Mouse (Mus musculus): ENCODE data around the gene Rnf20. TPM values are rescaled to one million over a fixed set of nuclear protein-coding genes. Genes with fewer than 3 reads are reported as not detected.
"Not testable (repeated sequence)": the region's sequence is repeated elsewhere in the genome, so short reads cannot be mapped to it uniquely, and the experiment has no call there.

Rnf20 gene
- 111 and 139 TPM in 2 replicates for total RNA-seq (2017)

DNA sequence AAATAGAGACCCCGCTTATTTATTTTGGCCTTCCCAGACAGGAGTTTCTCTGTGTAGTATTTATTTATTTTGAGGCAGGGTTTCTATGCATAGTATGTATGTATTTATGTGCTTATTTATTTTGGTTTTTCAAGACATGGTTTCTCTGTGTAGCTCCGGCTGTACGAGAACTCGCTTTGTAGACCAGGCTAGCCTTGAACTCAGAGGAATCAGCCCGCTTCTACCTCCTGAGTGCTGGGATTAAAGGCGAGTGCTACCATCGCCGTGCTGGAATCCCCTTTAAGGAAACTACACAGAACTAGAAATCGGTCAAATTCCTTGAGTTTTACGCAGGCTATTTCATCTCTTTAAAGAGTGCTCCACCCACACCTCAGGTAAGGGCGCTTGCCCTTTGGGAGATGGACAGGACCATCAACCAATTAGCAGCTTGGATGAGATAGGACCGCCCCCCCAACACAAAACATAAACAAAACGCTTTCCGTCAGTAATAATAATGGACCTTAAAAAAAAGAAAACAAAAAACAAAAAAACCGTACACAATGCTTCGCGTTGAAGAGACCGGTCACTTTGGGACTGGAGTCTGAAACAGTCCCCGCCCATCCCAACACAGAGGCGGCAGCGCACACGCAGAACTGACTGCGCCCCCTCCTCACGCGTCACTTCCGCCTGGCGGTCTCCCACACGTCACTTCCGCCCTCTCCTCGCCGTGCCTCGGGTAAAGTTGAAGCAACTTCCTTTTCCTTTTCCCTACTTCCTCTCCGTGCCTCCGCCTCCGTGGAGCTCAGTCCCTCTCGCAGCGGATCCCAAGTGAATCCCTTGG, at the start of gene Rnf20:
Gene Rnf20 (plus strand): TSS at position 688 of the 820 bp plus-strand sequence.
- peak; percentile 92 for ATAC-seq (replicated peaks; ENCODE audit: low read depth, poor library complexity, severe bottlenecking)

DNA sequence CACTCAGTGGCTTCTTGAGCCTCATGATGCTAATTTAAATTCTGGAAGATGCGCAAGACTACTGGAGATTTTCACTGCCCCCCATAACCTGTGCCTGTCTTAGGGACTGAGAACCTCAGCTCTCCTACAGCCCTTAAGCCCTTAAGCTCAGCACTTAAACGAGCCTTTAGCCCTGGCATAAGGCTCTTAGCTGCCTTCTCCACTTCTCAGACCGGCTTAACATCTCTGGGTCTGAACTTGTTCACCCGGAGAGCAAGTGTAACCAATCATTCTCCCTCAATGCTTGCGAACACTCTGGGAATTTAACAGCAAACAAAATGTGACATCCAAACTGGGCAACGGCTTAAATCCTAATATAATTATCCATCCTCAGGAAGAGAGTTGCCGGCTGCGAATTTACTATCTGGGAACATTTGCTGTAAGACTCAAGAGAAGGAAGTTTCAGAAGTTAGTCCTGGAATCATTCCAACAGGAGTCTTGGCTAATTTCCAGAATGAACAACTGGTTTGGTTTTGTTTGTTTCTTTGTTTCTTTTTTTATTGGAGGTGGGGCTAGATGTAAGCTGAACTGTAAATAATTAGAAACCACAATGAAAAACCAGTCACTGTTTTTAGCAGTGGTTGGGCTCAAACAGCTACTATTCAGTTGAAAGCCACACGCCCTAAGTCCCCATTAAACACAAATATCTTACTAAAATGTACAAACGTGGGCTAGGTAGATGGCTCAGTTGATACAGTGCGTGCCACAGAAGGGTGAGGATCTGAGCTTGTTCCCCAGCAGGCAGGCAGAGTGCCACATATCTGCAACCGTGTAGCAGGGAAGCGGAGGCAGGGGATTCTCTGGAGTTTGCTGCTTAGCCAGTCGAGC, 47.6 kb upstream of the Rnf20 start:
- ATAC-seq (replicated peaks; ENCODE audit: low read depth, poor library complexity, severe bottlenecking) = no peak

DNA sequence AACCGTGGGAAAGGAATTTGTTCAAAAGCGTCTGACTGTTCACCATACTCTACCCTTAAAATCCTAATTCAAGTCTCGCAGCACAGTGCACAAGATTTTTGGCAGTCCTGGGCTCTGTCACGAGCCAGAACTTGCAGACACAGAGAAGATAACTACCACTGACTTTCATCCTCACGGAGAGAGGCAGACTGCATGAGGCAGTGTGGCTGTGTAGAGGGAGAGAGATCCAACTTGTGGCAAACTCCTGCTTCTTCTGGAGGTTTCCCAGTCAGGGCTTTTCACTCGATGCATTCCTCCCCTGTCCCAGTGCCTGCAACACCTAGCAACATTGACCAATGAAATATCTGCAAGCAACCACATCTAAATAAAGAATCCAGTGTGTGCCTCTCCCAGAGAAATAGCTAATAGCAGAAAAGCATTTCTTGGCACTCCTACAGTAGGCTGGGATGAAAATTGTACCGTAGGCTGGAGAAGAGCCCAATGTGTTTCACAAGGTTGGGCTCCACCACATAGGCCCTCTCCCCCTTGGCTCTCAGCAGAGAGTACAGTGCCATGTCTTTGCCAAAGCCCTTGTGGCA, 46.2 kb upstream of the Rnf20 start:
- no peak for ATAC-seq (replicated peaks; ENCODE audit: low read depth, poor library complexity, severe bottlenecking)

DNA sequence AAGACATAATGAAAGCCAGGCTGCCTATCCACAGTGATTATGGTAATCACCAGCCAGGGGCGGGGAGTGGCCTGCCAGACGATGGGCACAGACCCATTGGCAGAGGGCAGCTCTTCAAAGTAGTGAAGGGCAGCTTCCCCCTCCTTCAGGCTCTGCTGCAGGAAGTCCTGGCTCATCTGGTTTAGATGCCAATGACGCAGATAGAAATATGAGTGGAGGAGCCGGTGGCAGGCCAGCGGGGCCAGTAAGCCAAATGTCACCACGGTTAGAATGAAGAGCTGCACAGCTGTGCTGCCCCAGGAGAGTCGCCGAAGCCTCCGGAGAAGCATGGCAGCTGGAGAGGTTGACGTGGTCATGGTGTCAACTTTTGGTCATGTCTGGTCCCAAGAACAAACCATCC, 45.0 kb upstream of the Rnf20 start:
- no peak for ATAC-seq (replicated peaks; ENCODE audit: low read depth, poor library complexity, severe bottlenecking)

DNA sequence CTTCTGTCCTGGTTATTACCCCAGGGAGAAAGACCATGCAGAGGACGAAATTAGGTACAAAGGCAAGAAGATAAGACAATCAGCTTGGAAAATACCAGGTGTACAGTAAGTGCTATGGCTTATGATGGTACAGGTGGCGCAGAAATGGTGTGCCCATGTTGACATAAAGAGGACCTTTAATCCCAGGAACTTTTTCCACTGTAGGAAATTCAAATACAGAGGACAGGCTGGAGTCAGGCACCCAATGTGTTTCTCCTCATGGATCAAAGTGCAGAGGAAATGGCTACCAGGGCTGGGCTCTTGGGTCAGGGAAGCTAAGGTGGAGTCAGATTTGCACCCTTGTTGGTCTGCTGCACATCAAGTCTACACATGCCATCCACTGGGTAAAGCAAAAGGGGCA, 41.7 kb upstream of the Rnf20 start:
- no peak for ATAC-seq (replicated peaks; ENCODE audit: low read depth, poor library complexity, severe bottlenecking)

DNA sequence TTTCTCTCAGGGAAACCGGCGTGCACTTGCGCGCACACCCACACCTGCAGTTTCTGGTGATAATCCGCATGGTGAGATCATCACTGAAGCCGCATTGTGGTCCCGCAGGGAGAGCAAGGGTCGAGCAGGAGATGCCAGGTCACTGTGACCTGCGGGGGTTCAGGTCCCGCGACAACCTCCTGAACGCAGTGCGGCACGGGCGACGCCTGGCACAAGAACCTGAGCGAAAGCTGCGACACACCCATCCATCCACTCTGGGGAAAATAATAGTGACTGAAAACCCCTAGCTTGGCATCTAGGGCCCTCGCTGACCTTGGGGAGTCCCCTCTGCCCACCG, 35.0 kb upstream of the Rnf20 start:
- peak; percentile 44 for ATAC-seq (replicated peaks; ENCODE audit: low read depth, poor library complexity, severe bottlenecking)

DNA sequence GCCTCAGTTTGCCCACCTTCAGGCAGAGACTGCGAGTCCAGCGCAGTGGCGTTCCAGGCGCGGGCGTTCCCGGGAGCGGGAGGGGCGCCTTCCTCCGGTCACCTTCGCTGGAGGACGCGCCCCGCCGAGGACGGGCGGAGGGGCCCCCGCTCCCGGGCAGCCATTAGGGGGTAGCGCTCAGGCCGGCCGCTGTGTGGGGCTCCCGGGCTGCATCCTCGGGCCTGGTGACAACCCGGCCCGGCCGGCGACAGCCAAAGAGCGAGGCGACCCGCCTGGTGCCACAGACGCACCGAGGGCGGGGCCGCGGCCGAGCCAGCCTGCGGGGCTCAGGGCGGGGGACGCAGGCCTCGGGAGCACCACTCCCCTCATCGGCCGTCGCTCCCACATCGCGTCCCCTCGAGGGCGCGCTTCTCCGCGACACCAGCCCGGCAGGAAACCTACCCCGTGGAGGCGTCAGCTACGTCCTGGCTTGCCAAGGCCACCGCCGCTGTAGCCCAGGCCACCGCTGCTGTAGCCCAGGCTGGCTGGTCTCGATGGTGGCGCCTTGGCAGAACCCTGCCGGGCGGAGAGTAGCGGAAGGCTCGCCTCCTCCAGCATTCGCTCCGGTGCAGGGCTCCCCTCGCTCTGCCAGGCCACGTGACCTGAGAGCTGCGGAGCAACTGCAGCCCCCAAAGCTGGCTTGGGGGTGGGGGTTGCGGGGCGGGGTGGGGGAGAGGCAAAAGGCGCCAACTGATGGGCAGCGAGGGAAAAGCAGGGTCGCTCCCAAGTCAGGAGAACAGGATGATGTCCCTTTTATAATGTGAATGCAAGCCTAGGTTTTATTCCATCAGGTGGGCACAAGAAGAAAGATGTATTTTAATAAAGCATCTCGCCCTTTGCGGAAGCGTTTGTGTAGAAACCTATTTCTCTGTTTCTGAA, 34.4 kb upstream of the Rnf20 start, which contains the start of gene Tmem246:
Gene Tmem246 (minus strand): TSS at position 694 of the 918 bp plus-strand sequence.
- peak; percentile 78 for ATAC-seq (replicated peaks; ENCODE audit: low read depth, poor library complexity, severe bottlenecking)

DNA sequence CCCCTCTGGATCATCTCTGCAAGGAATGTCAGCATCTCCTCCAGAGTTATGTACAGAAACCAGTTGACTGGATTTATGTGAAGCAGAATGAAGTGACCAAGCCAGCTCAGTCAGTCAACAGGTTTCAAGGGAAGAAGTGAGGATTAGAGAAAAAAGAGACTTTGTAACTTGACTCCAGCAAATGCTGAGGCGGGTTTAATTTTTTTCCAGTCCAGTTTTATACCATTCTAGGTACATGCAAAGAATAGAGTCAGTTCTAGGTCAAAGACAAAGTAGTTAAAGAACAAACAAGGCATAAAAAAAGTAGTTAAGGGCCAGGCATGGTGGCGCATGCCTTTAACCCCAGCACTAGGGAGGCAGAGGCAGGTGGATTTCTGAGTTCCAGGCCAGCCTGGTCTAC, 28.6 kb upstream of the Rnf20 start:
- no peak for ATAC-seq (replicated peaks; ENCODE audit: low read depth, poor library complexity, severe bottlenecking)

DNA sequence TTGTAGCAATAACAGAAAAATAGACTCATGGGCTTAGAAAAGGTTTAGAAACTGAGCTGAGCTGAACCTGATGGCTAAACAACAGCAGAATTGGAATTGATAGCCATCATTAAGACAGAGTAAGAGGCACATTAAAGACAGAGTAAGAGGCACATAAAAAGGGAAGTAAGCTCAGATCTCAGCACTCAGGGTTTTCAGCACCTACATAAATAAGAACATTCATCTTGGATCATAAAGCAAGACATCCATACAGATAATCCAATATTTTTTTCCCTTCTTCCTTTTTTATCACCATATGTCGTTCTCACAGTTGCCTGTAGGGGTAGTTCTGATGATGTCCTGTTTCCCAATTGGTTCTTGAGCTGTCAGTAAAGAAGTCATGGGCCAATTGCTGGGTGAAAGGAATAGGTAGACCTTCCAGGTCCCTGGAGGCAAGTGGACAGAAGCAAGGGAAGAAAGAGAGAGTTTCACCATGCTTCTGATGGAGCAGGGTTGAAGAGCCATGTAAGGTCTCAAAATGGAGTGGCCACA, 27.7 kb upstream of the Rnf20 start:
- ATAC-seq (replicated peaks; ENCODE audit: low read depth, poor library complexity, severe bottlenecking) = peak; percentile 42; the same call in 1 of the 2 replicates

DNA sequence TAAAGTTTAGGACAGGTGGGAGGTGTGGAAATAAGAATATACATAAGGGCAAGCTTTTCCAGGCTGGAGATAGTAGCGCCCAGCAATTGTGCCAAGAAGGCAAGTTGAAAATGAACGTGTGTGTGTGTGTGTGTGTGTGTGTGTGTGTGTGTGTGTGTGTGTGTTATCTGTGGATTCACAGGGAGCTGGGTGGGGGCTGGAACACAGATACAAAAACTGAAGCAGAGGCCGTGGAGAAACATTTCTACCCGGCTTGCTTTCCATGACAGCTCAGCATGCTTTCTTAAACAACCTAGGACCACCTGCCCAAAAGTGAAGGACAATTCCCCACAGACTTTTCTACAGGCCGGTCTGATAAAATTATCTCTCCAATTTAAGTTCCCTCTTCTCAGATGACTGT, 27.2 kb upstream of the Rnf20 start:
- ATAC-seq (replicated peaks; ENCODE audit: low read depth, poor library complexity, severe bottlenecking) = no peak

DNA sequence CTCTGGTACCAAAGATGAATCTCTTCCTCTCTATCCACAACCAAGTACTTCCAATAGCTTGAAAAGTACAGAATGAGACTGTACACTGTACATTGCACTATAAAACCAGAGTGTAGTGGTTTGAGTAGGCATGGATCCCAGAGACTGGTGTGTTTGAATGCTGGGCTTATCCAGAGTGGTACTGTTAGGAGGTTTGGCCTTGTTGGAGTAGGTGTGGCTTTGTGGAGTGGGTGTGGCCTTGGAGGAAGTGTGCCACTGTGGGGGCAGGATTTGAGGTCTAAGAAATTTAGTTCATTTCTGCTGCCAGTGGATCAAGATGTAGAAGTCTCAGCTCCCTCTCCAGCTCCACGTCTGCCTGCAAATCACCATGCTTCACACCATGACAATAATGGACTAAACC, 26.3 kb upstream of the Rnf20 start:
- ATAC-seq (replicated peaks; ENCODE audit: low read depth, poor library complexity, severe bottlenecking) = 0 out of 2 replicates have a peak, but pooled peaks have one; percentile 32

DNA sequence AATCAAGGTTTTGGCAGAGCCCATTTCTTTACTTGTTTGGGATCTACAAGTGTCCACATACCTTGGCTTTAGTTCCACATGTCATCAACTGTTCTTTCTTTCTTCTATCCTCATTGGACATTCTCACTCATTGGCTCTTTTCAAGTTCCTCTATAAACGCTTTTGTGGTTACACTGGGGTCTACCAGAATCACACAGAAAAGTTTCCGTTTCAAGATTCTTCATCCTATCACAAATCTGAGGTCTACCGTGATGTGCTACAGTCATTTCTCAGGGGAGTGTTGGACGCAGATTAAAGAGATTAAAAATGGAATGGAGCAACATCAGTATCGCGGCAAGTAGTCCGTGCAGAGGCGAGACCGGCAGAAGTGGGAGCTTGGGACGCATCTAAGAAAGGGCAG, 14.9 kb upstream of the Rnf20 start:
- ATAC-seq (replicated peaks; ENCODE audit: low read depth, poor library complexity, severe bottlenecking) = peak; percentile 85

DNA sequence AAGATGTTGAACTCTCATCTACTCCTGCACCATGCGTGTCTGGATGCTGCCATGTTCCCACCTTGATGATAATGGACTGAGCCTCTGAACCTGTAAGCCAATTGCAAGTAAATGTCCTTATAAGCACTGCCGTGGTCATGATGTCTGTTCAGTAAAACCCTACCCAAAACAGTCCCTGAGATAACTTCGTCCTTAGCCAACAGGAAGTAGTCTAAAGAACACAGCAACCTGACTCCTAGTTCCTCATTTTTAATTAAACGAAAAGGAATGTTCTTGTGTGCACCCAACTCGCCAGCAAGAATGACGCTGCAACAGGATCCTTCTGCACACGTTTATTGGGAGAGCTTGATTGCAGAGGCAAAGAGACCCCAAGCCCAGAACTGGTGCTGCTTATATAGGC, 11.9 kb upstream of the Rnf20 start:
- peak; percentile 85 for ATAC-seq (replicated peaks; ENCODE audit: low read depth, poor library complexity, severe bottlenecking)

DNA sequence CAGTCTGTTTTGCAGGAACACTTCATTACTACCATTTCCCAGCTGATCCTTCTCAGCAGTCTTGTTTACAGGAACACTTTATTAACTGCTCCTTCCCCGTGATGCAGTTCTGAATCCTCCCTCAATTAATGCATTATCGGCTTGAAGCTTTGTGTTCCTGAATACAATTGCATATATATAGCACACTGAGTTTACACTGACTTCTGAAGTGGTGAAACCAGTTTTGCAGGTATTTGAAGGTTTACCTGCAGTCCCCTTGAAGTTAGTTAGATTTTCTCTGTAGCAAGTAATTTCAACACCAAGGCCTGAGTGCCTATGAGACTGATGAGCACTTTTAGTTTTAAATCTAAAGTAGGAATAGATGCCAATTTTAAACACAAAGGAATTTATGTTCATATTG, 9.5 kb upstream of the Rnf20 start:
- ATAC-seq (replicated peaks; ENCODE audit: low read depth, poor library complexity, severe bottlenecking) = no peak

DNA sequence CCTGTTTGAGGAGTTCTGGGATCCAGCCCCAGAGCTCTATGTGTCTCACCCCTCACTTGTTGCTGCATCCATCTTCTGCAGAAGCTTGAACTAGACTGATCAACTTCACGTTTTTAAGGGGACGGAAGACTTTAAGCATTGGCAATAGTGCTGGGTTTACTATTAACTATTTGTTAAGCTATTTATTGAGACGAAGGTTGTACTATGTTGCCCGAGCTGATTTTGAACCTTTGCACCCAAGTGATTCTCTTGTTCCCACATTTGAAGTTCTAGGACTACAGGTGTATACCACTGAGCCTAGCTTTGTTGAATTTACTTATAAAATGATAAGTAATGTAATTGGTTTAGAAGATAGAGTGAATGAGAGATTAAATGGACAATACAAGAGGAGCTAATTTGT, 7.9 kb upstream of the Rnf20 start:
- no peak for ATAC-seq (replicated peaks; ENCODE audit: low read depth, poor library complexity, severe bottlenecking)

DNA sequence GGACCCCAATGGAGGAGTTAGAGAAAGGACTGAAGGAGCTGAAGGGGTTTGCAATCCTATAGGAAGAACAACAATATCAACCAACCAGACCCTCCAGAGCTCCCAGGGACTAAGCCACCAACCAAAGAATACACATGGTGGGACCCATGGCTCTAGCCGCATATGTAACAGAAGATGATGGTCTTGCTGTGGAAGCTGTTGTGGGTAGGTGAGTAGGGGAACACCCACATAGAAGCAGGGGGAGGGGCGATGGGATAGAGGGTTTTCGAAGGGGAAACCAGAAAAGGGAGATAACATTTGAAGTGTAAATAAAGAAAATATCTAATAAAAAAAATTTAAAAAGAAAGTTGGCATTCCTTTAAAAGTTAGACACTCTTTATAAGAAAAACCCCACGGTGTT, 6.8 kb upstream of the Rnf20 start:
- ATAC-seq (replicated peaks; ENCODE audit: low read depth, poor library complexity, severe bottlenecking) = not testable (repeated sequence)

DNA sequence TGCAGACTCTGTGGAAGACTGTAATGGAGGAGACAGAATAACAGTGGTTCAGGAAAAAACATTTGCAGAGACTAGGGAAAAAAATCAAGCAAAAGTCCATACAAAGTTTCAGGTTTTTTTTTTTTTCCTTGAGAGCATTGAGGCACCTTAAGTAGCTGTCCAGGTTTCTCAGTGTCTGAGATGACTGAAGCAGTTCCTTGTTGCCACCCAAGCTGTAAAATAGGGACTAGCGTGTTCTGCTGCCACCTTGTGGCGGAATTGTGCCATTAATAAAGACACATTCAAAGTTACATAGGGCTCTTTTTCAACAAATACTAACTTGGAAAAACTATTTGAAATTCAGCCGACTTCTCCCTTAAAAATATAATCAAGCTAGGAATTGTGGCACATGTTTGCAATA, 4.8 kb upstream of the Rnf20 start:
- ATAC-seq (replicated peaks; ENCODE audit: low read depth, poor library complexity, severe bottlenecking) = peak; percentile 59

DNA sequence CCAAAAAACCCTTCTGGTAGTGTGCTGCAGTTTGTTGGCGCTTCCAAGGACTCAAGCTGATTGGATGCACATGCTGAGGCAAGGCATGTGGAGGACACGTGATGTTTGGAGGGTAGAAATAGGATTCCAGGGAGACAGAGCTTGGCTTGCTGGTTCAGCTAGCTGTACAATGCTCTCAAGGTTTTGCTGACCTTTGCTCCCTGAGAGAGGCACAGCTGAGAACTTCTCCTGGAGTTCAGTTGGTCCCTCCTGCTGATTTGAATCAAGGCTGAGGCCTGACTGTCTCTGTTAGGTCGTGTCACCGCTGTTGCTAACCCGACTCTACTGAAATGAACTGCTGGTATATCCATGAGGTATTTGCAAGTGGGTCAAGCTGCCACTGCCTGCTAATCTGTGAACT, 2.9 kb upstream of the Rnf20 start:
- ATAC-seq (replicated peaks; ENCODE audit: low read depth, poor library complexity, severe bottlenecking) = no peak

DNA sequence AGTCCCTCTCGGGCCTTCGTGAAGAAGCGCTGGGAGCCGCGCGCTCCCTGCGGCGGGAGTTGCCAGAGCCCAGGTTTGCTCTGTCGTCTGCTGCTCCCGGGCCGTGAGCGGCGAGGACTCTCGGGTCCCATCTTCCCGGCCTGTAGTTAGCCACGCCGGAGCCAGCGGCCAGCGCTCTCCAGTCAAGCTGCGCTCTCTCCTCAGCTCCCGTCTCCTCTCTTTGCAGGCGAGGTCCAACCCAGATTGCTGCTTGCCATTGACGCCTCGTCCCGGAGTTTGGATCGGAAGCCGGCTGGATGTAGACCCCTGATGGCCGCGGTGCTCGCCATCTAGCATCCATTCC, 304 bp downstream of the Rnf20 start:
- no peak for ATAC-seq (replicated peaks; ENCODE audit: low read depth, poor library complexity, severe bottlenecking)

DNA sequence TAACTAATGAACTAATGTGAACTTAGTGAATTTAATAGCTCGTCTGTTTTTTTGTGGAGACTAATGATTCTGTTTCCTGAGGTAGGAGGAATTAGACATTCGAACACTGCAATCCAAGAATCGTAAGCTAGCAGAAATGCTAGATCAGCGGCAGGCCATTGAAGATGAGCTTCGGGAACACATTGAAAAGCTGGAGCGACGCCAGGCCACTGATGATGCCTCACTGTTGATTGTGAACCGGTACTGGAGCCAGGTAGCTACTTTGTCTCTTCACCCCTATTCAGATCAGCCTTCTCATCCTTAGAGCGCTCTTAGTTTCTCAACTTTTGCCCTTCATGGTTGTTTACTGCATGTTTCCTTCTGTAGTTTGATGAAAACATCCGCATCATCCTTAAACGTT, 6.0 kb downstream of the Rnf20 start:
- ATAC-seq (replicated peaks; ENCODE audit: low read depth, poor library complexity, severe bottlenecking) = no peak
